Mouse (Mus musculus): Measurements from ENCODE around the gene Cds1. TPM values are rescaled to one million over a fixed set of nuclear protein-coding genes. Genes with fewer than 3 reads are reported as not detected.
A peak's percentile ranks its signal among the peaks of the same experiment; 100 is the strongest.

The Cds1 gene
- polyA plus RNA-seq, 1 experiment from 2014 or later = 2.2 TPM

GRCm38 (mm10) chr5:101851133-101851532 lies 86.2 kb downstream of the Cds1 start:
- H3K9me3 ChIP-seq (ENCODE audit: low read depth, low read length) = no peaks in the 10 kb centered on the region
- DNase-seq (no peak), ATAC-seq (ENCODE audit: insufficient read depth) (no peak)
- H3K4me1 ChIP-seq (ENCODE audit: insufficient read depth) = no peaks in the 10 kb centered on the region
- no peak overlapping the region for H3K9ac ChIP-seq
- no peak overlapping the region for H3K4me2 ChIP-seq
- no peaks in the 10 kb centered on the region for H3K27me3 ChIP-seq (ENCODE audit: insufficient read depth, low read length)
- H3K36me3 ChIP-seq (ENCODE audit: insufficient read depth) = peaks cover 96% of the 10 kb centered on the region
- no peak overlapping the region for H3K27ac ChIP-seq (ENCODE audit: low read depth)
- TF ChIP-seq CTCF (IDR thresholded peaks at IDR 0.05; ENCODE audit: low read depth) = no peak
- WGBS = 85% methylated on average over 7 of the region's 7 CpGs
- no peak overlapping the region for H3K4me3 ChIP-seq (ENCODE audit: low read depth, low read length)

GRCm38 (mm10) chr5:101852116-101852680 lies 87.3 kb downstream of the Cds1 start:
- Histone ChIP-seq H3K27ac (ENCODE audit: low read depth) (no peak overlapping the region), H3K9ac (no peak overlapping the region), H3K9me3 (ENCODE audit: low read depth, low read length) (no peaks in the 10 kb centered on the region), H3K4me2 (no peak overlapping the region), H3K4me1 (ENCODE audit: insufficient read depth) (no peaks in the 10 kb centered on the region), H3K27me3 (ENCODE audit: insufficient read depth, low read length) (no peaks in the 10 kb centered on the region), H3K4me3 (ENCODE audit: low read depth, low read length) (no peak overlapping the region), H3K36me3 (ENCODE audit: insufficient read depth) (peaks cover 88% of the 10 kb centered on the region)
- ATAC-seq (ENCODE audit: insufficient read depth) (no peak), DNase-seq (no peak)
- no peak for TF ChIP-seq CTCF (IDR thresholded peaks at IDR 0.05; ENCODE audit: low read depth)
- WGBS = 94% methylated on average over 21 of the region's 21 CpGs

GRCm38 (mm10) chr5:101854100-101854499 lies 89.2 kb downstream of the Cds1 start:
- ATAC-seq (ENCODE audit: insufficient read depth) (no peak), DNase-seq (no peak)
- Histone ChIP-seq H3K4me3 (ENCODE audit: low read depth, low read length) (no peak overlapping the region), H3K27me3 (ENCODE audit: insufficient read depth, low read length) (no peaks in the 10 kb centered on the region), H3K4me1 (ENCODE audit: insufficient read depth) (no peaks in the 10 kb centered on the region), H3K36me3 (ENCODE audit: insufficient read depth) (peaks cover 85% of the 10 kb centered on the region), H3K27ac (ENCODE audit: low read depth) (no peak overlapping the region), H3K9me3 (ENCODE audit: low read depth, low read length) (no peaks in the 10 kb centered on the region), H3K9ac (no peak overlapping the region), H3K4me2 (no peak overlapping the region)
- no peak for TF ChIP-seq CTCF (IDR thresholded peaks at IDR 0.05; ENCODE audit: low read depth)
- 95% methylated on average over 11 of the region's 11 CpGs for WGBS

GRCm38 (mm10) chr5:101854667-101855066 lies 89.7 kb downstream of the Cds1 start:
- DNase-seq = peak; percentile 20
- no peaks in the 10 kb centered on the region for H3K4me1 ChIP-seq (ENCODE audit: insufficient read depth)
- H3K4me3 ChIP-seq (ENCODE audit: low read depth, low read length) = no peak overlapping the region
- no peak overlapping the region for H3K9ac ChIP-seq
- H3K9me3 ChIP-seq (ENCODE audit: low read depth, low read length) = no peaks in the 10 kb centered on the region
- 77% methylated on average over 7 of the region's 7 CpGs for WGBS
- peak; percentile 30; the same call in 1 of the 2 replicates for TF ChIP-seq CTCF (IDR thresholded peaks at IDR 0.05; ENCODE audit: low read depth)
- H3K36me3 ChIP-seq (ENCODE audit: insufficient read depth) = peaks cover 85% of the 10 kb centered on the region
- no peak overlapping the region for H3K4me2 ChIP-seq
- no peak overlapping the region for H3K27ac ChIP-seq (ENCODE audit: low read depth)
- H3K27me3 ChIP-seq (ENCODE audit: insufficient read depth, low read length) = no peaks in the 10 kb centered on the region
- no peak for ATAC-seq (ENCODE audit: insufficient read depth)

GRCm38 (mm10) chr5:101855475-101855874 lies 90.5 kb downstream of the Cds1 start:
- Histone ChIP-seq H3K4me3 (ENCODE audit: low read depth, low read length) (no peak overlapping the region), H3K27me3 (ENCODE audit: insufficient read depth, low read length) (no peaks in the 10 kb centered on the region), H3K9me3 (ENCODE audit: low read depth, low read length) (no peaks in the 10 kb centered on the region), H3K9ac (no peak overlapping the region), H3K27ac (ENCODE audit: low read depth) (no peak overlapping the region), H3K4me2 (no peak overlapping the region), H3K4me1 (ENCODE audit: insufficient read depth) (no peaks in the 10 kb centered on the region), H3K36me3 (ENCODE audit: insufficient read depth) (peaks cover 83% of the 10 kb centered on the region)
- DNase-seq (no peak), ATAC-seq (ENCODE audit: insufficient read depth) (no peak)
- TF ChIP-seq CTCF (IDR thresholded peaks at IDR 0.05; ENCODE audit: low read depth) = no peak
- 90% methylated on average over 16 of the region's 16 CpGs for WGBS

GRCm38 (mm10) chr5:101858891-101859436 lies 94.0 kb downstream of the Cds1 start:
- H3K9me3 ChIP-seq (ENCODE audit: low read depth, low read length) = no peaks in the 10 kb centered on the region
- H3K4me1 ChIP-seq (ENCODE audit: insufficient read depth) = no peaks in the 10 kb centered on the region
- ATAC-seq (ENCODE audit: insufficient read depth) (no peak), DNase-seq (no peak)
- peaks cover 85% of the 10 kb centered on the region for H3K36me3 ChIP-seq (ENCODE audit: insufficient read depth)
- H3K27me3 ChIP-seq (ENCODE audit: insufficient read depth, low read length) = no peaks in the 10 kb centered on the region
- TF ChIP-seq CTCF (IDR thresholded peaks at IDR 0.05; ENCODE audit: low read depth) = no peak
- H3K4me2 ChIP-seq = no peak overlapping the region
- no peak overlapping the region for H3K4me3 ChIP-seq (ENCODE audit: low read depth, low read length)
- H3K9ac ChIP-seq = no peak overlapping the region
- WGBS = 90% methylated on average over 10 of the region's 10 CpGs
- no peak overlapping the region for H3K27ac ChIP-seq (ENCODE audit: low read depth)

- DNase-seq (no peak), ATAC-seq (ENCODE audit: insufficient read depth) (no peak)
- H3K27me3 ChIP-seq (ENCODE audit: insufficient read depth, low read length) = no peaks in the 10 kb centered on the region
- peaks cover 88% of the 10 kb centered on the region for H3K36me3 ChIP-seq (ENCODE audit: insufficient read depth)
- H3K4me2 ChIP-seq = no peak overlapping the region
- H3K9ac ChIP-seq = no peak overlapping the region
- H3K9me3 ChIP-seq (ENCODE audit: low read depth, low read length) = no peaks in the 10 kb centered on the region
- TF ChIP-seq CTCF (IDR thresholded peaks at IDR 0.05; ENCODE audit: low read depth) = no peak
- 85% methylated on average over 18 of the region's 18 CpGs for WGBS
- H3K27ac ChIP-seq (ENCODE audit: low read depth) = no peak overlapping the region
- no peaks in the 10 kb centered on the region for H3K4me1 ChIP-seq (ENCODE audit: insufficient read depth)
- no peak overlapping the region for H3K4me3 ChIP-seq (ENCODE audit: low read depth, low read length)
Observed at GRCm38 (mm10) chr5:101861786-101862571, 97.0 kb downstream of the Cds1 start.

Measured in lung, embryonic 14.5 days (tissue).